Mouse (Mus musculus): ENCODE results near the gene Zdhhc19. TPM values are rescaled to one million over a fixed set of nuclear protein-coding genes. Genes with fewer than 3 reads are reported as not detected.

Gene Zdhhc19
- polyA plus RNA-seq, 1 experiment, result not detected

- TF ChIP-seq POLR2A (IDR thresholded peaks at IDR 0.05; ENCODE audit: borderline replicate concordance, insufficient read depth, low read length), result no peak
- TF ChIP-seq CTCF (IDR thresholded peaks at IDR 0.05; ENCODE audit: borderline replicate concordance, insufficient read depth, low read depth, low read length), result no peak
- WGBS, result 85% methylated on average over 5 of the region's 5 CpGs
- Histone ChIP-seq H3K4me3 (replicated peaks; ENCODE audit: insufficient read depth, low read depth, low read length) (no peak overlapping the region), H3K4me1 (ENCODE audit: control insufficient read depth, insufficient read depth, low read length) (no peaks in the 10 kb centered on the region), H3K27ac (ENCODE audit: insufficient read depth, low read length) (no peak overlapping the region), H3K27me3 (ENCODE audit: control insufficient read depth, insufficient read depth, low read length) (no peaks in the 10 kb centered on the region)
- DNase-seq, result no peak
Observed at GRCm38 (mm10) chr16:32469404-32470105, 26.5 kb upstream of the Zdhhc19 start.

- 87% methylated on average over 7 of the region's 7 CpGs for WGBS
Observed at GRCm38 (mm10) chr16:32472276-32473015, 23.6 kb upstream of the Zdhhc19 start.

GRCm38 (mm10) chr16:32477315-32477714 is 18.8 kb upstream of the Zdhhc19 start:
- no peak for DNase-seq
- TF ChIP-seq CTCF (IDR thresholded peaks at IDR 0.05; ENCODE audit: borderline replicate concordance, insufficient read depth, low read depth, low read length) (no peak), POLR2A (IDR thresholded peaks at IDR 0.05; ENCODE audit: borderline replicate concordance, insufficient read depth, low read length) (no peak)
- Histone ChIP-seq H3K27ac (ENCODE audit: insufficient read depth, low read length) (no peak overlapping the region), H3K4me3 (replicated peaks; ENCODE audit: insufficient read depth, low read depth, low read length) (no peak overlapping the region), H3K27me3 (ENCODE audit: control insufficient read depth, insufficient read depth, low read length) (no peaks in the 10 kb centered on the region), H3K4me1 (ENCODE audit: control insufficient read depth, insufficient read depth, low read length) (no peaks in the 10 kb centered on the region)
- 56% methylated on average over 6 of the region's 6 CpGs for whole genome bisulfite sequencing

More at GRCm38 (mm10) chr16:32472276-32473015, 23.6 kb upstream of the Zdhhc19 start:
- Histone ChIP-seq H3K27me3 (ENCODE audit: control insufficient read depth, insufficient read depth, low read length) (no peaks in the 10 kb centered on the region), H3K27ac (ENCODE audit: insufficient read depth, low read length) (peak overlapping the region; percentile 61; the same call in 1 of the 2 replicates), H3K4me1 (ENCODE audit: control insufficient read depth, insufficient read depth, low read length) (no peaks in the 10 kb centered on the region), H3K4me3 (replicated peaks; ENCODE audit: insufficient read depth, low read depth, low read length) (no peak overlapping the region)
- DNase-seq, result no peak
- TF ChIP-seq CTCF (IDR thresholded peaks at IDR 0.05; ENCODE audit: borderline replicate concordance, insufficient read depth, low read depth, low read length) (no peak), POLR2A (IDR thresholded peaks at IDR 0.05; ENCODE audit: borderline replicate concordance, insufficient read depth, low read length) (no peak)

- TF ChIP-seq POLR2A (IDR thresholded peaks at IDR 0.05; ENCODE audit: borderline replicate concordance, insufficient read depth, low read length), result no peak
- no peak for TF ChIP-seq CTCF (IDR thresholded peaks at IDR 0.05; ENCODE audit: borderline replicate concordance, insufficient read depth, low read depth, low read length)
- Histone ChIP-seq H3K4me3 (replicated peaks; ENCODE audit: insufficient read depth, low read depth, low read length) (no peak overlapping the region), H3K27ac (ENCODE audit: insufficient read depth, low read length) (no peak overlapping the region), H3K4me1 (ENCODE audit: control insufficient read depth, insufficient read depth, low read length) (no peaks in the 10 kb centered on the region), H3K27me3 (ENCODE audit: control insufficient read depth, insufficient read depth, low read length) (no peaks in the 10 kb centered on the region)
- 71% methylated on average over 2 of the region's 2 CpGs for WGBS
- no peak for DNase-seq
Observed at GRCm38 (mm10) chr16:32479415-32479814, 16.6 kb upstream of the Zdhhc19 start.

- no peaks in the 10 kb centered on the region for H3K27me3 ChIP-seq (ENCODE audit: control insufficient read depth, insufficient read depth, low read length)
- H3K4me3 ChIP-seq (replicated peaks; ENCODE audit: insufficient read depth, low read depth, low read length), result no peak overlapping the region
- WGBS, result 67% methylated on average over 7 of the region's 7 CpGs
- DNase-seq, result no peak
- H3K4me1 ChIP-seq (ENCODE audit: control insufficient read depth, insufficient read depth, low read length), result no peaks in the 10 kb centered on the region
- no peak overlapping the region for H3K27ac ChIP-seq (ENCODE audit: insufficient read depth, low read length)
- TF ChIP-seq POLR2A (IDR thresholded peaks at IDR 0.05; ENCODE audit: borderline replicate concordance, insufficient read depth, low read length), result no peak
- no peak for TF ChIP-seq CTCF (IDR thresholded peaks at IDR 0.05; ENCODE audit: borderline replicate concordance, insufficient read depth, low read depth, low read length)
Observed at GRCm38 (mm10) chr16:32484431-32484871, 11.6 kb upstream of the Zdhhc19 start.

GRCm38 (mm10) chr16:32485209-32485608 is 10.9 kb upstream of the Zdhhc19 start:
- Histone ChIP-seq H3K4me3 (replicated peaks; ENCODE audit: insufficient read depth, low read depth, low read length) (no peak overlapping the region), H3K4me1 (ENCODE audit: control insufficient read depth, insufficient read depth, low read length) (no peaks in the 10 kb centered on the region), H3K27me3 (ENCODE audit: control insufficient read depth, insufficient read depth, low read length) (no peaks in the 10 kb centered on the region), H3K27ac (ENCODE audit: insufficient read depth, low read length) (no peak overlapping the region)
- TF ChIP-seq CTCF (IDR thresholded peaks at IDR 0.05; ENCODE audit: borderline replicate concordance, insufficient read depth, low read depth, low read length) (no peak), POLR2A (IDR thresholded peaks at IDR 0.05; ENCODE audit: borderline replicate concordance, insufficient read depth, low read length) (no peak)
- WGBS, result 67% methylated on average over 2 of the region's 2 CpGs
- no peak for DNase-seq

GRCm38 (mm10) chr16:32486046-32486445 is 10.0 kb upstream of the Zdhhc19 start:
- DNase-seq, result no peak
- 76% methylated on average over 6 of the region's 6 CpGs for WGBS
- Histone ChIP-seq H3K4me1 (ENCODE audit: control insufficient read depth, insufficient read depth, low read length) (no peaks in the 10 kb centered on the region), H3K4me3 (replicated peaks; ENCODE audit: insufficient read depth, low read depth, low read length) (no peak overlapping the region), H3K27ac (ENCODE audit: insufficient read depth, low read length) (no peak overlapping the region), H3K27me3 (ENCODE audit: control insufficient read depth, insufficient read depth, low read length) (no peaks in the 10 kb centered on the region)
- no peak for TF ChIP-seq POLR2A (IDR thresholded peaks at IDR 0.05; ENCODE audit: borderline replicate concordance, insufficient read depth, low read length)
- TF ChIP-seq CTCF (IDR thresholded peaks at IDR 0.05; ENCODE audit: borderline replicate concordance, insufficient read depth, low read depth, low read length), result no peak

Data from cerebellum, adult 2 months (tissue).